Mouse (Mus musculus) cerebellum, adult 18-20 months (tissue): ENCODE measurements around the gene Rasl10b.

Experiments used
- DNase-seq, 2 experiments: peaks; one replicate each; pipeline ENCODE4 v3.0.0; 2021

The Rasl10b gene

DNA sequence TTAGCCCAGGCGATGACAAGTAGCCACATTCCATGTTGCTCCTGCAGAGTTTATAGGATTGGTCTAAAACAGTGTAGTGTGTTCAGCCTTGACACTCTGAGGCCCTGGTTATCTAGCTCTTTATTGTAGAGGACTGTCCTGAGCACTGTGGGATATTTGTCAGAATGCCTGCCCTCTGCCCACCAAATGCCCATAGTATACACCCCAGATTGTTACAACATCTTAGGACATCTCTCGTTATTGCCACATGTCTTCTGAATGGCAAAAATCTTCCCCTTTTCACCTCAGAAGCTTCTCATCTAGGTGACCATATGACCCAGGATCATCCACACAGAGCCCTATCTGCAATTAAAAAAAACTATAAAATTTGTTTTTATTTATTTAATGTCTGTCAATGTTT lies 23.6 kb downstream of the Rasl10b start:
- DNase-seq = no peak

- DNase-seq = no peak
These were observed 28.4 kb downstream of the Rasl10b start, which contains the start of gene 1700020L24Rik for GRCm38 (mm10) chr11:83437377-83437776. Gene 1700020L24Rik (plus strand): TSS chr11:83437677.

DNA sequence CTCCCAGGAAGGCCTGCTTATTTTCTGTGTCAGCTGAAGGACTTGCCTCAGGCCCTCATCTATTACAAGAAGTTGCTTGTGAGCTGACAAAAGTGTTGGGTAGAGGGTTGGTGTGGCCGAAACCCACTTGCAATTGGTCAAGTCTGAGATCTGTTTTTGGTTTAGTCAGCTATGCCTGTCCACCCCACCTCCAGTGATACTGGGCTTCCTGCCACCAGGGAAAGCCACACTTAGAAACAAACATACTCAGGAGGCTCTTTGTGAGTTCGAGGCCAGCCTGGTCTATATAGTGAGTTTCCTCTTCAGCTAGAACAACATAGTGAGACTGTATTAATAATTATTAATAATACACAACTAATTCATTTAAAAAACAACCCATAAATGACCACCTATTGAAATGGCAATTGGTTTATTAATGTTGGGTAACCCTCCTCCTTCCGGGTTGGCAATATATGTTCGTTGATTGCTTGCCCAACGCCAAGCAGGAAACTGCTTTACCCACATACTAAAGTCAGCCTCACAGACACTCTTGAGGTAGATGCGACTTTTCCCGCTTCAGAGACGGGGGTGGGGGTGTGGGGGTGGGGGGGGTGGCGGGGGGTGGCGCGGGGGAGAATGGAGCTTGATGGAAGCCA lies 30.6 kb downstream of the Rasl10b start:
- DNase-seq = no peak

GRCm38 (mm10) chr11:83440081-83441064 lies 31.4 kb downstream of the Rasl10b start:
- DNase-seq = peak; percentile 88 to 94

- no peak for DNase-seq
These were observed 32.3 kb downstream of the Rasl10b start for GRCm38 (mm10) chr11:83441235-83441634.

GRCm38 (mm10) chr11:83442596-83443267 lies 33.8 kb downstream of the Rasl10b start:
- peak; percentile 88 for DNase-seq

DNA sequence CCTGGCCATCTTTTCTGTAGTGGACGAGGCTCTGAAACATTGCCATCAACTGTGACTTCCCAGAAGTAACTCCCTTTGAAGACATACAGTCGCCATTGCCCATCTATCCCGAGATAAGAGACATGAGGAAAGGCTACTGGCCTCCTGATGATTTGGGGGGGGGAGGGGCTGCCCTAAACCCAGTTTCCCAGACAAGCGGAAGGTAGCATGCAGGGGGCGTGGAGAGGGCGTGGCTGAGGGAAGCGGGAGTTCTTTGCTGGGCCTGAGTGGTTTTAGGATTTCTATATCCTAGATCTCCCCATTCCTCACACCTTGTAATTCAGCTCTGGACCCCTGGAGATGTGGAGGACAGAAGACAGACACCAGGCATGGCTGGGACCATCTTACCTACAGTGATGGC lies 34.9 kb downstream of the Rasl10b start:
- DNase-seq = no peak

GRCm38 (mm10) chr11:83445001-83445400 lies 36.1 kb downstream of the Rasl10b start:
- DNase-seq = no peak

DNA sequence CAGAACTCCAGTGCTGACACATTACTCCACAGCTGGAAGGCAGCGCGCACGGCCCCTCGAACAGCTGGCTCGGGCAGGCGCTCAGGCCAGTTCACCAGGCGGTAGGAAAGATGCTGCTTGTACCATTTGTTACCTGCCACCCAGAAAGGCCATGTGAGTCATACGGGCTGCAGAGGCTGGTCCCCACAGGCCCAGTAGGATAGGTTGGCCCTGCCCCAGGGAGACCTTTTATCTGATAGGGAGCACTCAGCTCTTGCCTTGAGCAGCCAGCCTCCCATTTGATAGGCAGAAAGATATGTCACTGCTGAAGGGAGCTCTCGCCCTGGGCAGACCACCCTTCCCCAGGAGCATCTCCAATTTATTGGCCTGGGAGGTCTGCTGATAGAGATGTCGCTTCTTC lies 38.7 kb downstream of the Rasl10b start:
- no peak for DNase-seq

DNA sequence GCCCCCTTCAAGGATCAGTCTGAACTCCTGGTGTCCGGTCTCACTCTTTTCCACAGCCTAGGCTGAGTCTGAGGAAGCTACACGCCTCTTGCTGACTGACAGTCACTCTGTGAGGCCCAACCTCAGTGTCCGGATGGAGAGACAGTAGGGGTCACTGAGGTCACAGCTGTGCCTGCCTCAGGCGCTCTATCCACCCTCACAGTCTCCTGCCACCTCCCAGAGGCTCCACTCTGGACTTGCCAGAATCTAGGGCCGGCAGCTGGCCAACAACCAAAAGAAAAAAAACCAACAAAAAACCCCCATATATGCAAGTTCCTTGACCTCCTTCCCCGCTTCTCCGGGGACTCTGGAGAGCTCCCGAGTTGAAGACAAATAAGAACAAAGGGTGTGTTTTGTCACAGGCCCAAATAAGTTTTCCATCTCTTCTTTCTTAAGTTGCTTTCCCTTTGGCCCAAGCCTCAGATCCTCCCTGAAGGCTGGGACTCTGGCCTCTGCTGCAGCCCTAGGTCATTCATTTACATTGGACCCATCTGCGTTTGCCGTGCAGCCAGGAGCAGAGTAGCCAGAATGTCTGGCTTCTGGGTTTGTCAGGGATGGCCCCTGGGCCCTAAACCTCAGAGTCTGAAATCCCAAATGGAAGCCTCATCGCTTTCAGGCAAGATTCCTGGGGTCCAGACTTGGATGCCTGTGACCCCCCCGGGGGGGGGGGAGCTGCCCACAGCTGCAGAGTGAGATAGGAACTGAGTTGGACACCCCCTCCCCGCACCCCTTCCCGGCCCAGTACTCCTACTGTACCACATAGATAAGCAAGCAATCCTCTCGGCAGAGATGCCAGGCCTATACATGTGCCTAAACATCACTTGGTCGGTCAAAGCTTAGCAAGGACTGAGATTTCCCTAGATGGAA lies 39.3 kb downstream of the Rasl10b start:
- no peak for DNase-seq

GRCm38 (mm10) chr11:83448927-83449236 lies 39.9 kb downstream of the Rasl10b start:
- no peak for DNase-seq

GRCm38 (mm10) chr11:83449298-83449697 lies 40.4 kb downstream of the Rasl10b start:
- no peak for DNase-seq

DNA sequence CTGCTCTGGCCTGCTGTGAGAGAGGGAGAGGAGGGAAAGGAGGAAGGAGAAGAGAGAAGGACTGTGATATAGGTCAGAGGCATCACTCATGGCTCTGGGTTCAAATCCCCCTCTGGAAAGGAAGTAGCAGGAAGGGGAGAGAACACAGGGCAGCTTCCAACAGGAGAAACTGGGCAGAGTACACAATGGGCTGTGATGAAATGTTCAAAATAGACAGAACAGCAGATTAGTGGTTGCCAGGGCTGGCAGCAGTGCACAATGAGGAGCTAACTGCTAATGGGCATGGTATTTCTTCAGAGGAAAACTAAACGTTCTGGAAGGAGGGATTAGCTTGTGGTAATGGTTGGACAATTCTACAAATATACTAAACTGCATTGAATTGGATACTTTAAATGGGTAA lies 41.6 kb downstream of the Rasl10b start:
- DNase-seq = no peak

DNA sequence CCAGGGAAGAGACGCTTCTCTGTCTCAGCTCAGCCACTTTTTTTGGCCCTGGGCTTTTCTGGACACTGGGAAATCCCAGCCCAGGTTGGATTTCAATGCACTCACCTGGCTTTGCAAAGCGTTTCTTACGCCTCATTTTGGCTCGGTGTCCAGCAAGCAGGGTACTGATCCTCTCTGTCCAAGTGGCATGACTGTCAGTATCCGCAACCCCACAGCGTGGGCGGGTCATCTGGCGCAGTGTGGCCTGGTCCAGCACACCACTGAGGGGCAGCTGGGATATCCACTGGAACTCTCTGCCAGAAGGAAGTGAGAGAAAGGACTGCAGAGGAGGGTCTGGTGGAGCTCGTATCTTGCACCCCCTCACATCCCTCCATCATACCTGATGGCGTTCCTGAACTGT lies 42.3 kb downstream of the Rasl10b start:
- no peak for DNase-seq

- no peak for DNase-seq
These were observed 45.6 kb downstream of the Rasl10b start for GRCm38 (mm10) chr11:83454548-83454947.

- no peak for DNase-seq
These were observed 46.7 kb downstream of the Rasl10b start for GRCm38 (mm10) chr11:83455608-83456007.

DNA sequence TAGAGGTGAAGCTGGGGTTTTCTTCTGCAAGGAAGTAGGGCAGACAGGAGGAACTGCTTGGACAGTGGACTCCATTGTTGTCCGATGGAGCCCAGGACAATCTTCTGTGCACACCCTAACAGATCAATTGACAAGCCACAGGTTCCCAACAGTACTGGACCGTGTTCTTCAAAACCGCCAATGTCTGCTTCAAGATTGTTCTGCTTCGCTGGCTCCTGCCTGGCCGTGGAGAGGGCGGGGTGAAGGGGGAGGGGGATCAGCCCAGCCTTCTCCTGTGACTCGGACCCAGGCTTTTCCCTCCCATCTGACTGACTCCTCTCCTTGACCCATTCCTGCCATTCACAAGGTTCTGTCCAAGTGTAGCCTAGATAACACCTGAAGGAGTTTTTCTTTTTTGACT lies 48.3 kb downstream of the Rasl10b start:
- no peak for DNase-seq

DNA sequence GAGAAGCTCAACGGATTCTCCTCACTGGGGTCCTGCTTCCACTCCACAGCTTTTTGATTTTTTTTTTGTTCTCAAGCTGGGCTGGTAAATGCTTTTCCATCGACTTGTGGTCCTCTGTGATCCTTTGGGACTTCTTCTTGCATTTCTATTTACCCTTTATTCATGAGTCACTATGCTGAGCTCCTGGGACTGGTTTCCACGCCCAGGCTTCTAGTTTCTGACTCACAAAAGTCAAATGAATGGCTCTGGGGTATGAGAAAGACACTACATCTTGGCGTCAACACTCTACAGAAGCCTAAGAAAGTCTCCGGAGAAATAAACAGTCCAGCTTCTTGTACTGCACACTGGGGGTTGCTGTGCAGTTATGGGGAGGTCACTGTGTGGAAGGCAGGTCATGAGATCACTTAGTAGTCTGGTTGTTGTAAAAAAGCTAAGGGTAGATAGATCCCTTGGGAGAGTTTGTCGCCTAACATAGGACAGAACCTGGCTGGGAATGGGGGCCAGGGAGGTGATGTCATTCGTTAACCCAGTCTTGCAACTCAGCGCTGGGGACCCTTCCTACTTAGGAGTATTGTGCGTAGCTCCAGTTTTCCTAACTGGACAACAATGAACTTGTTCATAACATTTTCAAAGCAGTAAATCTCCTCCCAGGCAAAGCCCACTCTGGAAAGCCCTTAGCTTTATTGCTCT lies 49.1 kb downstream of the Rasl10b start:
- DNase-seq = no peak

GRCm38 (mm10) chr11:83461462-83462027 lies 52.6 kb downstream of the Rasl10b start:
- no peak for DNase-seq

DNA sequence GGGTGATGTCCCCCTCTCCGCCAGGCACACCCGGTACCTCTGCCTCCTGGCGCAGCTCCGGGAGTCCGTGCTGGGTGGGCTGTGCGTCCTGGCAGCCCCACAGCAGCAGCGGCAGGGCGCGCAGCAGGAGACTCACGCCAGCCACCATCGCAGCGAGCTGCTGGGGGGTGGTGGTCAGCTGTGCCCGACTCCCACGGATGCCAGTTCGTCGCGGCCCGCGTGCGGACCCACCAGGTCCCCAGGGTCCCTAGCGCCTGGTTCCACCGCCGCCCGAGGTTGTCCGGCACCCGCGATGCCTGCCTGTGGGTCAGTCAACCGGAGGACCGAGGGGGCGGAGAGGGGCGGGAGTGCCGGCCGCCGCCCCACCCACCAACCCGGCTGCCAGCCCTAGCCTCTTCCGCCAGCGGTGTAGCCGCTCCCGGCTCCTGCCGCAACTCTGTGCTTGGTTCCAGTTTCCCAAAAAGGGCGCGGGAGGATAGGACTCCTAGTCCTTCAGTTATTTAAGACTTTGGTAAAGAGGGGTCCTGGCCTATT lies 53.8 kb downstream of the Rasl10b start, which contains the start of gene Mmp28:
Mmp28 (minus strand) TSS at position 361 of the 534 bp plus-strand sequence.
- peak; percentile 34 to 56 for DNase-seq

DNA sequence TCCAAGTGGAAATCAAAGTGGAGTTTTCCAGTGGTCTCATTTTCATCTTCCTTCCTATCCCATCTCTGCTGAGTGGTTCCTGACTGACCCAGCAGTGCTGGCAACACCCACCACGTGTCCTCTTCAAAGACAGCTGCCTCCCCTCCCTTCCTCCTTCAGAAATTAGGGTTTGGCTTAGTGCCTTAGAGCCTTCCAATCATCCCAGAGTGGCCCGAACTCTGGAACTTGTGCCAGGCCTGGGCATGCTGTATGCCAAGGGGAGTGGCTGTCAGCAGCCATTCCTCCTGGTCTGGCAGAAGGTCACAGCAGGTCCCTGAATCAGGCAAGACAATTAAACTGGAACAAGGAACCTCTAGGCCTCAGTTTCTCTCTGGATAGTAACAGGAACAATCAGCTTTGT lies 57.0 kb downstream of the Rasl10b start:
- DNase-seq = peak; percentile 78 to 89
